Mouse (Mus musculus): Measurements from ENCODE around the gene Speer3.
"Not testable (repeated sequence)": the region's sequence is repeated elsewhere in the genome, so short reads cannot be mapped to it uniquely, and the experiment has no call there.

The Speer3 gene

DNA sequence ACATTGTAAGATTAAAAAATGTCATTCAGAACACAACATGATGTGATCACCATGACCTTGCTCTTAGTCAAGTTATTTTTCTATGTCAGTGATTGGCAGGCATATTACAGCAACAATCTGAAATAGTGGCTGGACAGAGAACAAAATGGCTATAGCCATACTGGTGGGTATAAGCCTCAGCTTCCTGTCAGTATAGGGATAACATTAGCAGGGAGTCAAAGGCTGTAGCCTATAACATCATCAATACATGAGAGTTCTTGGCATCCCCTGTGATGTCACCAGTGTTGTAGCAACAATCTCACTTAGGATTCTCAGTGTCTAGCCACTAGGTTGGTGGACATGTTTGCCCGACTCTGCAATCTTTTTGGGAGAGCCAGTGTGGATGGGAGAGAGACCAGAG lies at the start of gene Speer3:
TSS of gene Speer3 (plus strand) at position 301 of the 400 bp plus-strand sequence.
- DNase-seq (ENCODE audit: low spot score) = no peak

DNA sequence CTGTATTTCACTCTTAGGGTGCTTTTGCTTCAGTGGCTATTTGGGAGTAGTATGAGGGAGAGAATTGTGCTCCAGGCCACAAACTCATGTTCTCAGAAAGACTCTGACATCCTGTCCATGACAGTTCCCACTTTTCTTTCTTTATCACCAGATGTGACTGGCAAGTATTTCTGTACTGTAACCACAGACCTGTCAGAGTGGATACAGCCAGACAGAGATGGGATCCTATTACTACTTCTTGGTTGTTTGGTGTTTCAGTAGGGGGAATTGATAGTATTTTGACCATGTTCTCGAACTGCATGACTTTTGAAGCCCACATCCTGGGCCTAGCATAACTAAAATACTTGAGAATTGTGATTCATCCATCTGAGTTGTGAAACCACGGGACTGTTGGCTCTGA lies 19.1 kb downstream of the Speer3 start:
- not testable (repeated sequence) for DNase-seq (ENCODE audit: low spot score)

DNA sequence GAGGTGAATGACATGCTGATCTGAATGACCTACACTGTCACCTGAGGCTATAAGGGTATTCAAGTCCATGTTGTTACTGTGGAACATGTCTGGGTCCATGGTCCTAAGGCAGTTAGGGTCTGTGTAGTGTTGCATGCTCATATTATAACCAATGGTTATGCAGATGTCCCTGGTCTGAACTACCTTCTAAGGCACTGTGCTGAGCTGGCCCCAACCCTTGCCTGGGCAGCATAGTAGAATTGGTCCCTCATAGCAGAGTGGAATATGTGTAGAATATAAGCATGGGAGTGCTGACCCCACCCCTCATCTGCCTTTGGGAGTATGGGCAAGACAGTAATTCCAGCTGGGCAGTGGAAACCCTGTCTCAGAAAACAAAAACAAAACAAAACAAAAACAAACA lies 33.7 kb downstream of the Speer3 start:
- DNase-seq (ENCODE audit: low spot score) = no peak

DNA sequence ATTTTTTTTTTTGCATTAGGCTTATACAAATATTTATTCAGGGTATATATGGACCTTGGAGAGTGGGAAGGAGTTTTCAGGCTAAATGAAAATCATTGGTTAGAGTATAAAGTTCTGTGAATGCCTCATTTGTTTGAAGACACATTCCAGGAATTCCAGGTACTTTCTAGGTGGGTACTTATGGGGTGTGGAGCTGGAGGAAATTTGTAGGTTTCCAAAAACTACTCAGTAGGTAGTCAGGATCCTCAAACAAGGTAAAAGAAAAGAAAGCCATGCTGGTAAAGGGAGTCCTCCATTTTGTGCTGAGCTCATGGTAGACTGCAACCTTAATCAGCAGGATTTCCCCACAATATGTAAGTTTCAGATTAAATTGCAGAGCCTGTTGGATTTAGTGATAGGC lies 35.3 kb downstream of the Speer3 start:
- DNase-seq (ENCODE audit: low spot score) = no peak

DNA sequence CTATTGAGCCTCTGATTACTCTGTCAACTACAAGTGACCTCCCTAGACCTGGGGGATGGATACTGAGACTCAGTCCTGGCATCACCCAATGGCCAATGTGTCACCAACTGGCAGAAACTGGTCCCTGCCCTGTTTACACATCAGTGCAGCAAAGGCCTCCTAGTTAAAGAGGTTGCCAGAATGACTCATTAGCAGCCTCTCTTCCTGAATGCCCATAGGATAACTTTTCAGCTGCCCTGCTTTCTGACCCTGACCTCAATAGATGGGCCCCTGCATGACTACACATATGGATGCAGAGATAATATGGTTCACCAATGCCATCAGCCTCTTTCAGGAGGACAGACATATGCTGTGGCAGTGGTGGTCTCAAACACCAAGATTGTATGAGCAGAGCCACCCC lies 52.9 kb downstream of the Speer3 start:
- DNase-seq (ENCODE audit: low spot score) = no peak

Measured in spleen, adult 12 weeks (tissue).